Mouse (Mus musculus) neutrophil, adult 59 days (primary cell): ENCODE data around the gene Gtpbp4. TPM values are rescaled to one million over a fixed set of nuclear protein-coding genes. Genes with fewer than 3 reads are reported as not detected.

Experiments used
- total RNA-seq, 2 experiments: library from RNA; stranded (reverse); gene quantifications; 1 replicate in 1 of 2; 2 replicates in 1 of 2; pipeline ENCODE4 v1.2.4; 2023

Gtpbp4 gene
- 10 to 100 TPM; 20.4 to 25.1 TPM for total RNA-seq

GRCm38 (mm10) chr13:8995990-8996786, at the start of gene Gtpbp4:
Gene Gtpbp4 (minus strand): TSS chr13:8996083.

GRCm38 (mm10) chr13:8952563-8952962, 43.3 kb downstream of the Gtpbp4 start, which contains the start of gene Idi2:
Gene Idi2 (plus strand): TSS chr13:8952863.

GRCm38 (mm10) chr13:8948131-8948530, 47.8 kb downstream of the Gtpbp4 start, which contains the start of gene Gm9745:
Gene Gm9745 (minus strand): TSS chr13:8948231.

Other genes starting within 250 kb of the Gtpbp4 start
- gene Wdr37, start 124.2 kb downstream of the Gtpbp4 start, total RNA-seq = 10 to 100 TPM; 43.3 to 44.0 TPM
- 10 to 100 TPM; 10.1 to 12.6 TPM for gene Idi1, start 110.6 kb downstream of the Gtpbp4 start, total RNA-seq
- gene Gm9745, start 47.9 kb downstream of the Gtpbp4 start, total RNA-seq = not detected
- gene Idi2, start 43.2 kb downstream of the Gtpbp4 start, total RNA-seq = not detected
- gene Larp4b, start 97.8 kb upstream of the Gtpbp4 start, total RNA-seq = 100 to 1,000 TPM; 111 to 112 TPM